Mouse (Mus musculus) ovary, postnatal 10 days (tissue): ENCODE measurements around the gene Gpc6.
"Not testable (repeated sequence)": the region's sequence is repeated elsewhere in the genome, so short reads cannot be mapped to it uniquely, and the experiment has no call there.

Experiments used
- DNase-seq: peaks from one replicate; pipeline ENCODE4 v3.0.0; 2022; ENCODE audit warnings: low spot score

Gene Gpc6

GRCm38 (mm10) chr14:117369331-117369866, 444.3 kb downstream of the Gpc6 start:
- DNase-seq: no peak

DNA sequence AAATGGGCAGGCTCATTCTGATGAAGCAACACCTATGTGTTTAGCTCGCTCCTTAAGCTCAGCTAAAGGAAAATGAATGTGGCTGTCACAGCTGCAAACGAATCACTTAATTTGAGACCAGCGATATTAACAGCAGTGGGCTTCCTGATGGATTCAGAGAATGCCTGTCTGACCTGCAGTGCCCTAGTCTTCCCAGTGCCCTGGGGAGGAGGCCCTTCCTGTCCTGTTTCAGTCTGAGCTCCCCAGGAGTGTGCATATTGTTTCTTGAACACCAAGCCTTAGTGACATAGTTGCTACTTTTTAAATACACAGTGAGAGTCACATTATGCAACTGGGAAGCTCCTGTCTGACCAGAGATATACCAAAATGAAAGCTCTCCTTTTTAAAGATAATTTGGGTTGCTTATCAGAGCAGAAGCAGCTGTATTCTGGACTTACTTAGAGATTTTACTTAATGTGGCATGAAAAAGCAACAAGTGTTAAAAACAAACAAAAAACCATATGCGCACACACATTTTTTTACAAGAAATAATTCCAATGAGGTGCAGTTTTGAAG, 451.8 kb downstream of the Gpc6 start:
- DNase-seq: no peak

GRCm38 (mm10) chr14:117379979-117380378, 454.9 kb downstream of the Gpc6 start:
- DNase-seq: no peak

- no peak for DNase-seq
These were observed 458.1 kb downstream of the Gpc6 start for GRCm38 (mm10) chr14:117383188-117383587.

DNA sequence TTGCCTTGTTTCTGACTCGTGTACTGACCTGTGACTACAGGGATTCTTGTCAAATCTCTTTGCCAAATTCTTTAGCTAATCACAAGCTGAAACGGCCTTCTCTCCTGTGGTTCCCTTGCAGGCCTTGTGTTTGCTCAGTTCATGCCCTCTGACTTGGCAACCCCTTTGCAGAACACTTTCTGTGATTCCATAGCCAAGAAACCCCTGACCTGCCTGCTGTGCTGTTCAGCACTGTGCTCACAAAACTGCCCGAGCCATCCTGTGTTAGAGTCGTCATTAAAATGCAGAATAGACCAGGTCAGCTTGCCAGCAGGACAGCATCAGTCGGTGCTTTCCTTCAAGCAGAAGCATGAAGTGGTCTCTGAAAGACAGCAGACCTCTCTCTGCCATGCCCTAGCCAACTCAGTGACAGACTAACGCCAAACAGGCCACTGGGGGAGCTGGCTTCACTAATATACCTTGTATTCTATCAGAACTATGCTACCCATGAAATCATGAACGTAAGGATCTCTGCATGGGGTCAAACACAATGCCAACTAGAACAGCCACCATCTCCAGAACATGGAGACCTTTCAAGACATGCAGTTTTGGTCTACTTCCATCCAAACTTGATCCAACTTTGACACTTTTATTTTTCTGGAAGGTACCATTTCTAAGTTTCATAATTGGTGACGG, 459.1 kb downstream of the Gpc6 start:
- DNase-seq: peak; percentile 3

- no peak for DNase-seq
These were observed 460.7 kb downstream of the Gpc6 start for GRCm38 (mm10) chr14:117385731-117386270.

DNA sequence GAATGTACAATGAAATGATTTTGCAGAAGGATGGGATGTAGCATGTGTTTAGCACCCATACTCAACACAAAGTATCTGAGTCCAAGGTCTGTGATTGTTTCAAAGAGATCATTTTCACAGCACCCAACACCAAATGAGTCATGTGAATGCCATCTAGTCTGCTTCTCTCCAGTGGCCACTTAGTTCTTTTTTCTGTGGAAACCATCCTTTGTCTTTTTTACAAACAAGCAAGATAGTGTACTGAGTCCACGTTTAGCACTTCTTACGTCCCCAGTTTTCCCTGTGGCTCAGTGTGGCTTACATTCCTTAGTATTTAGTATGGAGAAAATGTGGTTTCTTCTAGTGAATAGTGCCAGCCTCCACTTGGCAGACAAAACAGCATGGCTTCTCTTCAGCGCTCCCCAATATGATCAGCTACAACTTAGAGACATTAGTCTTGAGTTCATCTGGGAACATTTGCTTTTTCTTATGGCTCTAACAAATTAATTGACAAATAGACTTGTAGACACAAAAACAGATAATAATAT, 465.7 kb downstream of the Gpc6 start:
- DNase-seq: no peak

DNA sequence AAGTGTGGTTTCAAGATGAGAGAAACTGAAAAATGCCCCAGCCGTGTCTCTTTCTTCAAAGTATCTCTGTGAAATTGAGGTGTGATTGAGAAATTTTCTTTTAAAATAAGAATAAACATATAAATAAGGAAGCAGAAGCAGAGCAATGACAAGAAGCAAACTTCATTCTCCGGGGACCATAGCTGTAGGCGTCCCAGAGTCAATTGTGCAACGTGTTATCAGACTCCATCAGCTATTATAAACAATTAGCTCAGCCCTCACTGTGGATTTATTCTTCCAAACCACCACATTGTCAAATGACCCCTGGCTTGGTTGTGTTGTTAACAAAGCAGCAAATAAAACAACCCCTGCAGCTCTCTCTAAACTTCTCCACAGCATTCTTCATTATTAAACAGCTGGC, 466.3 kb downstream of the Gpc6 start:
- no peak for DNase-seq

DNA sequence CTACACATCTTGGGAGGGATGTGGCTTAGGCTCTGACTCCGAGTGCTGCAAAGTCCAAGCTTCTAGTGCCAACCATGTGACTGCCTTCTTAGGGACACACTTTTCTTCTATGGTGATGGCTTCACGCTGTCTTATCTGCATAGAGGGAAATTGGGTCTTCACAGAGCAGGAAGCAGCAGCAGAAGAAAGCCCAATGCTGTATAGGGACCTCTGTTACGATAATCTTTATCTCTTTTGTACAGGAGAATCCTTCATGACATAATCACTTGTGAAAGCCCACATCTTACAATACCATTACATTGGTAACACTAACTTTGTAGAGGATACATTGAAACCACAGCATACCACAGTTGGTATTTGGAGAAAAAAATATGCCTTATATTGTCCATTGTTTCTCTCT, 472.1 kb downstream of the Gpc6 start:
- no peak for DNase-seq

DNA sequence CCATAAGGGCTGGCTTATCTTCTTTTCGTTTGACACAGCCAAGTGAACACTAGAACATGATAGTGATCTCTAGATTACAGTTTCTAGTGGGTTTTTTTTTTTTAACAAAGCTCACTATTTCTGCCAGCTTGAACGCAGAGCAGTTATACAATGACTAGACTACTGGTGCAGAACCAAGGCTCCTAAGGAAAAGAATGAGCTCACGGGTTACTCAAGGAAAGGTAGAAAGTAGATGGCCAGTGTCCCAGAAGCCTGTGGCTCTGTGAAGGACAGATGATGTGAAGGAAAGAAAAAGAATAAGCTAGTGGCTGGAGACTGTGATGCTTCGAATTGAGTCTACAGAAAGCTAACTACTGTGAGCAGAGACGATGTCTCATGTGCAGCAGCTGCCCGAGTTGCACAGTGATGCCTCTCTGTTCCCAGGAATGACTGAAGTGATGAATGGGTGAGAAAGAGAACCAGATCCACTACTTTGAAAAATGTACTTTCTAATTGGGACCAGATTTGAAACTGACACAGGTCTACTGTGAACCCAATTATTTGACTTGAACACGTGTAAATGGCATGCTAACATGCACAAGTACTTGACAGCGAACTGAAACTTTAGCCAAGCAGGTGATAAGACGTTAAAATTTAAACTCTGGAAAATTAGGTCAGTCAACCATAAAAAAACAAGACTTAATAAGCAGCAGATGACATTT, 482.9 kb downstream of the Gpc6 start:
- no peak for DNase-seq

GRCm38 (mm10) chr14:117408525-117408835, 483.4 kb downstream of the Gpc6 start:
- DNase-seq: no peak

GRCm38 (mm10) chr14:117409778-117410177, 484.7 kb downstream of the Gpc6 start:
- no peak for DNase-seq

DNA sequence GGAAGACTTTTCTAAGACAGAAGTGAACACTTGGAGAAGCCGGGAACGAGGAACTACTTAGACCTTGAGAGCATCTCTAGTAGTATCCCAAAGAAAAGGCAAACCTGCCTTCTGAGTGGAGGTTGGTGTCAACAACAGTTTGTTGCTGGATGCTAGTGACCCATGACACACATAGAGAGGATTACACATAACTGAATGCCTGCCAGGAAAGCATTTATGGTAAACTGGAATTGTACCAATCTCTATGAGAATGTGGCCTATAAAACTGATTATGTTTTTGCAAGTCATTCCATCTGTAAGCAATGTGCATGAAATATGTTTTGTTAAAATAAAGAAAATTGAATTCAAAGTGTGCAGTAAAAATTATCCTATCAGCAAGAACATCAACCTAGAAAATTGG, 485.4 kb downstream of the Gpc6 start:
- DNase-seq: no peak

GRCm38 (mm10) chr14:117415045-117415444, 489.9 kb downstream of the Gpc6 start:
- DNase-seq: no peak

GRCm38 (mm10) chr14:117419561-117420218, 494.6 kb downstream of the Gpc6 start:
- DNase-seq: no peak

DNA sequence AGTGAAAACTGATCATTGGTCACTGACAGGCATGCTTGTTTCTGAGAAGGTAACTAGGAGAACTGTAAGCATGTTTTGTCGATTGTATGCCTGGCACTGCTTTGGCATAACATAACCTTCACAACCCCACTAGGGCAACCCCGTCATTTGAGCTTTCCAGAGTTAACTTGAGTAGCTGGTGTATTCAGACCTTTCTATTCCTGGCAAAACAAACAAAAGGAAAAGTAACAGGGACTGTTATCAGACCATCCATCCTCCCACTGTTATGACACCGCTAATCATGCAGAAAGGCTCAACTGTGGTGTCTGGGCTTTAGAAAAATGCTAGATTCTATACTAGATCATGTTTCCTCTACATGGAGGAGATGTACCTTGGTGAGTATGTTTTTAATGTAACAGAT, 496.1 kb downstream of the Gpc6 start:
- no peak for DNase-seq

GRCm38 (mm10) chr14:117426116-117426515, 501.0 kb downstream of the Gpc6 start:
- DNase-seq: no peak

DNA sequence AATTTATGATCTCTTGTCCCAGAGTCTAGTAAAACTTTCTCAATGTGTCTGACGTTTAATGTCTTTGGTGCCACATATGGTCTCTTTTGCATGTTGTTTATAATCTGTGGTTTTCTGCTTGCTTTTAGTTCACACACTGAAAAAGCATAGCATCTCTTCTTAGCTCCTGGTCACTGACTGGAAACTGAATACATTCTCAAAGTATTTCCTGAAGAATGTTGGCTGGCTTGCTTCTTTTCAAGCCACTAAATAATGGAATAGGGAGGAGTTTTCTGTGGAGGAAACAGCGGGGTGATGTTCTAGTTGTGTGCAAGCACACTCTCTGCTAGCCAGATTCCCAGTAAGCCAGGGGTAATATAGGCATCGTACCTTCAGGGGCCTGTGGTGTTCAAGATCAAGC, 502.7 kb downstream of the Gpc6 start:
- DNase-seq: no peak

DNA sequence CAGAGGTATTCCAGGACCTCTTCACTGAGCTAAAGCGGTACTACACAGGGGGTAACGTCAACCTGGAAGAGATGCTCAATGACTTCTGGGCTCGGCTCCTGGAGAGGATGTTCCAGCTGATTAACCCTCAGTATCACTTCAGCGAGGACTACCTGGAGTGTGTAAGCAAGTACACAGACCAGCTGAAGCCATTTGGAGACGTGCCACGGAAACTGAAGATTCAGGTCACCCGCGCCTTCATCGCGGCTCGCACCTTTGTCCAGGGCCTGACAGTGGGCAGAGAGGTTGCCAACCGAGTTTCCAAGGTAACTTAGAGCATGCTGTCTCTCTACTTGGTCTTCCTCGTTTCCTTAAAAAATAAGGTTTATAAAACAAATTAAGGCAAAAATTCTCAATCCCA, 510.6 kb downstream of the Gpc6 start:
- DNase-seq: no peak

DNA sequence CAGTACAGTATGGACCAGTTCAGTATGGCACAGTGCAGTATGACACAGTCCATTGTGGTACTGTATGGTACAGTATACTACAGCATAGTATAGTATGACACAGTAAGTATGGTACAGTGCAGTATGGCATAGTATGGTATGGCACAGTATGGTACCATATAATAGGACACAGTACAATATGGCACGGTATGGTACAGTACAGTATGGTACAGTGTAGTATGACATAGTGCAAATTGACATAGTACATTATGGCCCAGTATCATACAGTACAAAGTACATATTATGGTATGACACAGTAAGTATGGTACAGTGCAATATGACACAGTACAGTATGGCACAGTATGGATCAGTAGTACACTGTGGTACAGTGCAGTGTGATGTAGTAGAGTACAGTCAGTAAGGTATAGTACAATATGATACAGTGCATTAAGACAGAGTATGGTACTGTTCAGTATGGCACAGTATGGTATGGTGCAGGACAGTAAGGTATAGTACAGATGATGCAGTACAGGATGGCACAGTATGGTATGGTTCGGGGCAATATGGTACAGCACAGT, 521.6 kb downstream of the Gpc6 start:
- DNase-seq: not testable (repeated sequence)

- DNase-seq: no peak
These were observed 526.4 kb downstream of the Gpc6 start for GRCm38 (mm10) chr14:117451391-117451991.

DNA sequence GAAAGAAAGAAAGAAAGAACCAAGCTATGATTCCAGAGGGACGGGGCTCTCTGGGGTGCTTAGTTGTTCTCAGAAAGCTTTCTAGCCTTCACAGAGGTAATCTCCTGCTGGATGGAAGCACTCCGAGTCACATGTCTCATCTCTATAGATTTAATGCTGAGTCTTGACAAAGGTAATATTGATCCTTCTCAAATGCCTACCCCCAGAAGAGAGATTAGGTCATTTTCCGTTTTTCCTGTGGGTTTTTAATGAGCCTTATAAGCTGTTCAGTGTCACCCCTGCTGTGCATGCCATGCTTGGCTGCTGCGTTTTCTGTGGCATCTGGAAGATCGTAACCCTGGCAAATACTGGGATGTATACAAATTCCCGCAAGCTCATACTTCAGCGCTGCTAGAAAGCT, 527.0 kb downstream of the Gpc6 start:
- no peak for DNase-seq
